Mouse (Mus musculus): Measurements from ENCODE around the gene Tchhl1. TPM values are rescaled to one million over a fixed set of nuclear protein-coding genes. Genes with fewer than 3 reads are reported as not detected.
"Not testable (repeated sequence)": the region's sequence is repeated elsewhere in the genome, so short reads cannot be mapped to it uniquely, and the experiment has no call there.

Gene Tchhl1
- polyA plus RNA-seq, 1 experiment from 2014 or later = not detected

DNA sequence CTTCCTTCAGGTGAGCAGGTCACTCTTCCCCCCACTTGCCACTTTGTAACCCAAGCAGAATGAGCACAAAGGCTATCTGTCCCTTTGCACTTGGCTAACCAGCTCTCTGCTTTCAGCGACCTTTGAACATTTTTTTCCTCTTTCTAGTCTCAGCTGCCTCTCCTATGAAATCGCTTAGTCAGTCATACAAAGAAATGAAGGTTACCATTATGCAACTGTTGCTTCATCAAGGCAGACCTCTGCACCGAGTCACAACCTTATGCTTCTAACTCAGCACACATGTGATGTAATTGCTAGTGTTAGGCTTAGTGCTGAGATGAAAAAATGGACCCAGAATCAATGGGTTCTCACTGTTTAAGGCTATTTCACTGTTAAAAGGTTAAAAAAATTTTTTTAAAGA lies 1.1 kb downstream of the Tchhl1 start:
- H3K4me1 ChIP-seq = no peaks in the 10 kb centered on the region
- ATAC-seq (ENCODE audit: low FRiP score, low read depth) = no peak
- H3K36me3 ChIP-seq = no peaks in the 10 kb centered on the region
- no peak overlapping the region for H3K27ac ChIP-seq
- H3K27me3 ChIP-seq = no peaks in the 10 kb centered on the region
- no peak overlapping the region for H3K9ac ChIP-seq
- no peaks in the 10 kb centered on the region for H3K9me3 ChIP-seq
- WGBS = 80% methylated on average over 3 of the region's 3 CpGs
- H3K4me2 ChIP-seq (replicated peaks) = no peak overlapping the region
- no peak overlapping the region for H3K4me3 ChIP-seq

DNA sequence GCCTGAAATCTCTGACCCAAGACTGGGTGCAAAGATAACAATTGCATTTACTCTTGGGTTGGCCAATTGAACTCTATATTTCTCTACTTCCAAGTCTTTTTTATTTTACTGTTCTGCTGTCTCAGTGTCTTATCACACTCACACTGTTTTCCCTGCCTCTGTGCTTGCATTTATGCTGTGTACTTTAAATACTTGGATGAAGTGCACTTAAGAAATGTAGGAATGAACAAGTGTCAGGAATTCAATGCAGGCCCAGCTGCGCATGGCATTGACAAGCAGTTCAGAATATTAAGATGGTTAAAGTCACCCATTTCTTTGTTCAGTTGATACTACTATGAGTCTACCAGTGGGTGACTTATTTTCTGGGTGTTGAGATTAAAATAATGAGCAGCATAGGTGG lies 11.5 kb downstream of the Tchhl1 start:
- Histone ChIP-seq H3K4me1 (no peaks in the 10 kb centered on the region), H3K27me3 (no peaks in the 10 kb centered on the region), H3K9me3 (no peaks in the 10 kb centered on the region), H3K9ac (no peak overlapping the region), H3K36me3 (no peaks in the 10 kb centered on the region), H3K27ac (no peak overlapping the region), H3K4me3 (no peak overlapping the region), H3K4me2 (replicated peaks) (no peak overlapping the region)
- no peak for ATAC-seq (ENCODE audit: low FRiP score, low read depth)
- 86% methylated on average over 1 of the region's 1 CpGs for WGBS

DNA sequence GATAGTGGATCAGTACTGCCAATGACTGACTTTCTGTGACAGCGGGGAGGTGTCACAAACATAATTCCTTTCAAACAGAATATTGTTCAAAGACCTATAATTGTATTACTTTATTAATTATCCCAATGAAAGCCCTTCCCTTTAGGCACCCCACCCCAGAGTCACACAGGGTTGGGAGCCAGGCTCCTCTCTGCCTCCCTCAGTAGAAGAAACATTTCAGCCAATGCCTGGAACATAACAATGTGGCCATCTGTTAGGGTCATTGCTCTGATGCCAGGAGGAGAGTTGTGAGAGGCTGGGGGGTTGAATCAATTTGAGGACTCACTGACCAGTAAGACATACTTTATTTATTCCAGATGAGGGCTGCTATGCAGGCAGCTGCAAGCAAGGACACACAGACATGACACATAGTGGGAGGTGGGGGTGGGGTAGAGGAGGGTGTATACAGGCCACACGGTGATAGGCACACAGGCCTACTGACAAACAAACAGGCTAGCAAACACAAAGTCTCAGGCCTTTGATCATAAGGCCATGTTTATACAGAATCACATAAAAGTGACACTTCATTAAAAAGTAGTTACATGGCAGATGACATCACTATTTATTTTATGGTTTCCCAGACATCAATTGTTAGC lies 13.5 kb downstream of the Tchhl1 start:
- Histone ChIP-seq H3K9ac (no peak overlapping the region), H3K4me3 (no peak overlapping the region)
- ATAC-seq (ENCODE audit: low FRiP score, low read depth) = no peak

DNA sequence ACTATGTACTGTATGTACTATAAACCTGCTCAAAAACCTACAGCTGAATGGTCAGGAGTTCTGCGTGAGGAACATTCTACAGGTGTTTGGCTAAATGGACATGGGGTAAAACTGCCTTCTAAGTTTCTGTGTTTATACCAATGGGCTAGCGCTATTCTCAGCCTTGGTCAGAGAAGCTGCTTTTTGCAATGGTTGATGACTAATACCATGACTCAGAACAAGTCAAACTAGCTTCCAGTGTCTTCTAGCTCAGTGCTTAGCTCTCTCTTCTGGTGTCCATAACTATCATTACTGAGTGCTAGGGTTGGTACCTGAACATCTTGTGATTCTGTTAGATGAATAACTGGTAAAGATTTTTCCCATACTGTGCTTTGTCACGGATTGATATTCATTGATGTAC lies 17.1 kb downstream of the Tchhl1 start:
- Histone ChIP-seq H3K27ac (no peak overlapping the region), H3K4me2 (replicated peaks) (no peak overlapping the region), H3K36me3 (no peaks in the 10 kb centered on the region)

More for the DNA sequence above, 13.5 kb downstream of the Tchhl1 start:
- no peak overlapping the region for H3K4me2 ChIP-seq (replicated peaks)
- WGBS = 54% methylated on average over 2 of the region's 2 CpGs
- no peak overlapping the region for H3K27ac ChIP-seq
- H3K27me3 ChIP-seq = no peaks in the 10 kb centered on the region
- no peaks in the 10 kb centered on the region for H3K36me3 ChIP-seq
- H3K9me3 ChIP-seq = no peaks in the 10 kb centered on the region
- no peaks in the 10 kb centered on the region for H3K4me1 ChIP-seq

DNA sequence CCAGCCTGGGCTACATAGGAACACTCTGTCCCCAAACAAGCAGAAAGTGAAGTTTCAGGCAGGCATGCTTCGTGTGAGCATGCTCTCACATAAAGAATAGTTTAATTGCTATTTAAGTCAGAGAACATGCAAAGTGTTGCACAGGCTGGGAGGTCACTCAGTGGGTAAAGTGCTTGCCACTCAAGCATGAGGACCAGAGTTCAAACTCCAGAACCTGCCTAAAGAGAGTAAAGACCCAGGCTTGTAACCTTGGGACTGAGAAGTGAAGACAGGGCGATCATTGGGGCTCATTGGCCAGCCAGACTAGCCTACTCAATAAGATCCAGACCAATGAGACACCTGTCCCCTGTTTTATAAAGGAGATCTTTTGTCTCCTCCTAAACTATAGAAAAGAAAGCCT lies 20.0 kb downstream of the Tchhl1 start:
- WGBS = 87% methylated on average over 2 of the region's 2 CpGs
- ATAC-seq (ENCODE audit: low FRiP score, low read depth) = no peak

More for the DNA sequence above, 17.1 kb downstream of the Tchhl1 start:
- H3K4me1 ChIP-seq = no peaks in the 10 kb centered on the region
- H3K4me3 ChIP-seq = no peak overlapping the region
- 85% methylated on average over 3 of the region's 3 CpGs for WGBS
- H3K27me3 ChIP-seq = no peaks in the 10 kb centered on the region
- no peak for ATAC-seq (ENCODE audit: low FRiP score, low read depth)
- H3K9ac ChIP-seq = no peak overlapping the region
- no peaks in the 10 kb centered on the region for H3K9me3 ChIP-seq

DNA sequence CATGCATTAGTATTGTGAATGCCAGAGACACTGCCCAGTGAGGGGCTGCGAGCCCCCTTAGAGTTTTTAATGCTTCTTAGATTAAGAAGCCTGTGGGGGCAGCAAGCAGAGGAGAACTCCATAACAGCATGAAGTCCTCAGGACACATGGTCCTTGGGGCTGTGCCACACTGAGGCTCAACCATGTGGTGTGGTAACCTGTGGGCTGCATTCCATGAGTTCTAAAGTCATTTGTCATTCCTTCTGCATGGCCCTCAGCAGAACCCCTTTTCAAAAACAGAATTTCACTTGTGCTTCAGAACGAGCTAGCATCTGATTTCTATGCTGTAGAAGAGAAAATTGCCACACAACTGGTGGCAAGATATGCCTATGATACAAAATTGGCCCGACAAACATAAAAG lies 23.6 kb downstream of the Tchhl1 start:
- no peak overlapping the region for H3K4me2 ChIP-seq (replicated peaks)
- no peak for ATAC-seq (ENCODE audit: low FRiP score, low read depth)
- 75% methylated on average over 3 of the region's 3 CpGs for WGBS

More for the DNA sequence above, 20.0 kb downstream of the Tchhl1 start:
- Histone ChIP-seq H3K4me2 (replicated peaks) (no peak overlapping the region), H3K4me3 (no peak overlapping the region), H3K9ac (no peak overlapping the region), H3K36me3 (no peaks in the 10 kb centered on the region), H3K9me3 (no peaks in the 10 kb centered on the region), H3K27me3 (no peaks in the 10 kb centered on the region), H3K4me1 (no peaks in the 10 kb centered on the region), H3K27ac (no peak overlapping the region)

DNA sequence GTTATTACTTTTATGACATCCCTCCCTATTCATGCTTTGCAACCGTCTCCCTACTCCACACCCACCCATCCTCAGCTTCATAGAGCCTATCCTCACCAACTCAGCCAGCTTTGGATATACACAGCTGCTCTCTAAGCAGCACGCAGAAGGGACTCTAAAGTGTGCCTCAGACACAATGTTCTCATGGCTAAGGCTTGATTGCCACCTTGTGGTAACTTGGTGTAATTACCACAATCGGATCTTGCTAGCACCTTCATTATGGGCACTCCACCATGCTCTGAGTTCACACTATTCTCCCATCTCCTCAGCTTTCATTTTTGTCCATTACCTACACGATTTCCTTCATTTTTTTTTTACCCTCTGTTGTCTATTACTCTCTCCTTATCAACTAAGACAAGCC lies 25.4 kb downstream of the Tchhl1 start:
- H3K4me1 ChIP-seq = no peaks in the 10 kb centered on the region
- ATAC-seq (ENCODE audit: low FRiP score, low read depth) = peak; percentile 79
- H3K4me3 ChIP-seq = no peak overlapping the region
- H3K9ac ChIP-seq = no peak overlapping the region
- no peaks in the 10 kb centered on the region for H3K36me3 ChIP-seq
- no peak overlapping the region for H3K27ac ChIP-seq
- WGBS = 3% methylated on average over 4 of the region's 4 CpGs
- H3K4me2 ChIP-seq (replicated peaks) = no peak overlapping the region
- no peaks in the 10 kb centered on the region for H3K9me3 ChIP-seq
- no peaks in the 10 kb centered on the region for H3K27me3 ChIP-seq

More for the DNA sequence above, 23.6 kb downstream of the Tchhl1 start:
- H3K36me3 ChIP-seq = no peaks in the 10 kb centered on the region
- no peaks in the 10 kb centered on the region for H3K4me1 ChIP-seq
- H3K27me3 ChIP-seq = no peaks in the 10 kb centered on the region
- H3K9me3 ChIP-seq = no peaks in the 10 kb centered on the region
- H3K4me3 ChIP-seq = no peak overlapping the region
- no peak overlapping the region for H3K9ac ChIP-seq
- no peak overlapping the region for H3K27ac ChIP-seq

DNA sequence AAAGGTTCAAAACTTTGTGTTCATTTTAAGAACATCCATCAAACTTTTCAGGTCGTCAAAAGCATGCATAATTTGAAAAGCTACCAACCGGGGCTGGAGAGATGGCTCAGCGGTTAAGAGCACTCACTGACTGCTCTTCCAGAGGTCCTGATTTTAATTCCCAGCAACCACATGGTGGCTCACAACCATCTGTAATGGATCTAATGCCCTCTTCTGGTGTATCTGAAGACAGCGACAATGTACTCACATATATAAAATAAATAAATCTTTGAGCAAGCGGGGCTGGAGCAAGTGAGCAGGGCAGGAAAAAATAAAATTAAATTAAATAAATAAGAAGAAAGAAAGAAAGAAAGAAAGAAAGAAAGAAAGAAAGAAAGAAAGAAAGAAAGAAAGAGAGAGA lies 26.2 kb downstream of the Tchhl1 start:
- H3K4me3 ChIP-seq; H3K9me3 ChIP-seq; H3K36me3 ChIP-seq; H3K27me3 ChIP-seq; H3K27ac ChIP-seq; H3K4me1 ChIP-seq; ATAC-seq (ENCODE audit: low FRiP score, low read depth); H3K9ac ChIP-seq; H3K4me2 ChIP-seq (replicated peaks): not testable (repeated sequence)
- 26% methylated on average over 5 of the region's 5 CpGs for WGBS

DNA sequence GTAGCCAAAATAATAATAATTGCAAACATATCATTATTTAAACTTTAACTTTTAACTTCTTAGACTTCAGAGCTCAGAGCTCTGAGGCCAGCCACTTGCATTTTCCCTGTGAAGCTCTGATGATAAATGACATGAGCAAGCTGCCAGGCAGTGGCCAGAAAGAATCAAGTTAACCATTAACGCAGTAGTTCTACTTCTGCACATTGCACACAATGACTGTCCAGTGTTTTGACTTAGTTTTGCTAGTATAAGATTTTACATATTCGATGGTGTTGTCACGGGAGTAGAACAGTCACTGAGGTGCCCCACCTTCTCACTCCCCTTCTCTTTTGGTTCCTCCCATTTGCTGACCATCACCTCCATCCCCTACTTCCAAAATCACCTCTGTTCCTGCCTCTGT lies 28.6 kb downstream of the Tchhl1 start:
- H3K4me3 ChIP-seq = no peak overlapping the region
- no peaks in the 10 kb centered on the region for H3K27me3 ChIP-seq
- no peaks in the 10 kb centered on the region for H3K4me1 ChIP-seq
- no peaks in the 10 kb centered on the region for H3K36me3 ChIP-seq
- no peak overlapping the region for H3K27ac ChIP-seq
- 0 out of 2 replicates have a peak, but pooled peaks cover 2% of the 10 kb centered on the region for H3K9me3 ChIP-seq
- 82% methylated on average over 3 of the region's 3 CpGs for WGBS
- no peak overlapping the region for H3K9ac ChIP-seq
- no peak overlapping the region for H3K4me2 ChIP-seq (replicated peaks)
- no peak for ATAC-seq (ENCODE audit: low FRiP score, low read depth)

DNA sequence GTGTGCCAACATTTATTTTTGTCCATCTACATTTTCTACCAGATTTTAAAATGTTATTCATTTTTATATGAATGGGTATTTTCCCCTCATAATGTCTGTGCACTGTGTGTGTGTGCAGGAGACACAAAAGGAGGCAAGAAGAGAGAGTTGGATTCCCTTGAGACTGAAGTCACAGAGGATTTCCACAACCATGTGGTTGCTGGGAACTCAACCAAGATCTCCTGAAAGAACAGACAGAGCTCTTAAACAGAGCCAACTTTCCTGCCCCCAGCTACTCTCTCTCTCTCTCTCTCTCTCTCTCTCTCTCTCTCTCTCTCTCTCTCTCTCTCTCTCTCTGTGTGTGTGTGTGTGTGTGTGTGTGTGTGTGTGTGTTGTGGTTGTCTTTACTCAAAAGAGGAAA lies 30.6 kb downstream of the Tchhl1 start:
- Histone ChIP-seq H3K36me3 (no peaks in the 10 kb centered on the region), H3K27me3 (no peaks in the 10 kb centered on the region), H3K9me3 (0 out of 2 replicates have a peak, but pooled peaks cover 6% of the 10 kb centered on the region), H3K4me3 (no peak overlapping the region), H3K4me2 (replicated peaks) (no peak overlapping the region), H3K9ac (no peak overlapping the region), H3K27ac (no peak overlapping the region), H3K4me1 (no peaks in the 10 kb centered on the region)
- ATAC-seq (ENCODE audit: low FRiP score, low read depth) = no peak

DNA sequence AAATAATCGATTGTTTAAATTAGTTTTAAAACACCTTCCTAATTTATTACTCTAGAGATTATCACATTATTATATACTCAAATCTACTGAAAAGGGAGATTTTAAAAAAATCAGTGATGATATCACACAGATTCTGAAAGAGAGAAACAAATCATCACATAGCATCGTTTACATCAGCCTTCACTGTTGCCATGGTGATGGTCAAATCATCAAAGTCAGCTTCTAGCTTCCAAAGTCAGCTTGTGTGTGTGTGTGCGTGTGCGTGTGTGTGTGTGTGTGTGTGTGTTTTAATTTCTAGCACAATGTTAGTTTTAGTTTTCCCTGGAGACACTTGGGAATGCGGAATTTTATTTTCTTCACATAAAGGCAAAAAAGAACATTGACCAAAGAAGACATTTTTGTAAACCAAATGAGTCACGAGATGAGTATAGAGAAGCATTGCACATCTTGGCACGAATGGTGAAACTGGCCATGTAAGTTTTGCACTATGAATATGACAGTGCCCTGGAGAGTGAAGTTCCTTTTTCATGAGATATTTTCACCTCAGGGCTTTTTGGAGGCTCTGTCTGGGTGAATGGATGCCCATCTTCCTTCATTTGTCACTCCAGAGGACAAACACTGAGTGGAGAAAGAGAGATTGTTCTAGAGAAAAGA lies 36.1 kb downstream of the Tchhl1 start:
- H3K36me3 ChIP-seq = no peaks in the 10 kb centered on the region
- no peaks in the 10 kb centered on the region for H3K4me1 ChIP-seq
- no peak overlapping the region for H3K4me2 ChIP-seq (replicated peaks)
- WGBS = 78% methylated on average over 7 of the region's 7 CpGs
- ATAC-seq (ENCODE audit: low FRiP score, low read depth) = no peak
- H3K4me3 ChIP-seq = no peak overlapping the region
- H3K9ac ChIP-seq = no peak overlapping the region
- H3K9me3 ChIP-seq = 0 out of 2 replicates have a peak, but pooled peaks cover 6% of the 10 kb centered on the region
- H3K27me3 ChIP-seq = peaks cover 5% of the 10 kb centered on the region; the same call in 1 of the 2 replicates
- no peak overlapping the region for H3K27ac ChIP-seq

DNA sequence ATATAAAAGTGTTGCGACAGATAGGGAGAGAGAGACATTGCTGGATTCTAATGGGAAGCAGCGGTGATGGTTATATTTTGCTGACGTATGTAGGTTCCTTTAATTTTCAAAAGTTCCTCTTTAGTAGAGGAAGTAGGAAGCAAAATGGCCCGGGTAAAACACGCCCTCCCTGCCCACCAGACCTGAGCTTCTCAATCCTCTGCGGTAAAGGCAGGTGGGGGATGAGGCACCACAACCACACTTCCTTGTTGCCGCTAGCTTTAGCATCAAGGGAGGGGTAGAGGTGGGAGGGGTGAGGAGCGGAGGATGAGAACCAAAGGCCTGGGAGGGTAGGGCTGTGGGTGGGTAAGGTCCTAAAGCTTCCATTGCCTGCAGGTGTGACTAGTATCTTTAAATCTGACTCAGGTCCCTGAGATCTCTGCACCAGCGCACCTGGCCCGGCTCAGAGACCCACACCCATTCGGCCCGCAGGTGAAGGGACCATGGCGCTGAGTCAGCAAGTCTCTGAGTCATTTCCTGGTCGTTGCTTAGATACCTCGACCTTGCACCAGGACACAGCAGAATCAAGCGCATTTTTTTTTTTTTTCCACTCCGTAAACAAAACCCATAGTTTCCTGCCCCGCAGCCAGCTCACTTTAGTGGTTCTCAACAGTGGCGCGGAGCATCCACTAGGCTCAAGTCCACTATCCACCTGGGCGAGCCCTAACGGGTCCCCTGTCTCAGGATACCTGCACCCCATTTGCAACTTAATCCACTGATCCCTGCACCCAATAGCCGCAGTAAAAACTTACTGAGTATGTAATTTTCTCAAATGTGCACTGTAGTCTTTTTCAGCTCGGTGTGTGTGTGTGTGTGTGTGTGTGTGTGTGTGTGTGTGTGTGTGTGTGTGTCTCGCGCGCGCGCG lies 37.7 kb downstream of the Tchhl1 start:
- Histone ChIP-seq H3K27me3 (peaks cover 5% of the 10 kb centered on the region; the same call in 1 of the 2 replicates), H3K4me2 (replicated peaks) (peak overlapping the region; percentile 35), H3K9ac (no peak overlapping the region), H3K4me3 (no peak overlapping the region), H3K27ac (no peak overlapping the region), H3K4me1 (no peaks in the 10 kb centered on the region), H3K9me3 (0 out of 2 replicates have a peak, but pooled peaks cover 6% of the 10 kb centered on the region), H3K36me3 (no peaks in the 10 kb centered on the region)
- 34% methylated on average over 28 of the region's 30 CpGs for WGBS
- no peak for ATAC-seq (ENCODE audit: low FRiP score, low read depth)
